Mouse (Mus musculus) CH12.LX (cell line): ENCODE measurements around the gene Dsn1. TPM values are rescaled to one million over a fixed set of nuclear protein-coding genes. Genes with fewer than 3 reads are reported as not detected.

Source experiments
- DNase-seq: peaks from one replicate; pipeline ENCODE4 v3.0.0-alpha.2; 2013; ENCODE audit errors: extremely low read depth
- H3K27ac ChIP-seq: 2 replicates; pipeline ENCODE4 v1.5.1; 2012; ENCODE audit warnings: low read depth, mild to moderate bottlenecking, control low read depth, moderate library complexity; ENCODE audit not compliant: insufficient read depth
- H3K27me3 ChIP-seq: replicated peaks from 2 replicates; pipeline ENCODE3; 2012; ENCODE audit warnings: inconsistent platforms
- H3K36me3 ChIP-seq, 2 experiments: replicated peaks in 1 of 2; 2 replicates each; pipeline versions ENCODE3 to v1.6.1; 2012; ENCODE audit warnings: inconsistent platforms in 1 of 2, low read length in 1 of 2, mild to moderate bottlenecking in 1 of 2, mixed read lengths in 1 of 2, moderate library complexity in 1 of 2; ENCODE audit not compliant: control insufficient read depth in 1 of 2, insufficient read depth in 1 of 2
- H3K4me1 ChIP-seq, 2 experiments: 2 replicates each; pipeline ENCODE4 v1.6.1; 2012; ENCODE audit warnings: inconsistent platforms in 1 of 2, moderate library complexity in 1 of 2; ENCODE audit not compliant: insufficient read depth in 2 of 2, control insufficient read depth in 1 of 2
- H3K4me2 ChIP-seq: 2 replicates; pipeline ENCODE4 v1.6.1; 2012; ENCODE audit warnings: low read depth, mild to moderate bottlenecking, control low read depth; ENCODE audit not compliant: poor library complexity, insufficient read depth, severe bottlenecking
- H3K4me3 ChIP-seq, 3 experiments: fragments of 150-350 bp in 1 of 3; sonication (generic) in 1 of 3; replicated peaks in 1 of 3; 2 replicates each; pipeline versions ENCODE3 to v1.5.1; 2011 to 2012; ENCODE audit warnings: low read depth in 2 of 3, low read length in 2 of 3, mild to moderate bottlenecking in 2 of 3, moderate library complexity in 2 of 3, control low read depth in 1 of 3, improper control_type of control experiment in 1 of 3, inconsistent platforms in 1 of 3, mixed read lengths in 1 of 3; ENCODE audit not compliant: poor library complexity in 1 of 3
- H3K79me2 ChIP-seq: replicated peaks from 2 replicates; pipeline ENCODE4 v1.6.1; 2012; ENCODE audit warnings: mild to moderate bottlenecking, moderate library complexity; ENCODE audit not compliant: control insufficient read depth, poor library complexity, insufficient read depth, severe bottlenecking; ENCODE audit errors: extremely low read depth
- H3K9ac ChIP-seq: 2 replicates; pipeline ENCODE4 v1.6.1; 2012; ENCODE audit warnings: low read depth, mild to moderate bottlenecking, control low read depth, moderate library complexity; ENCODE audit not compliant: insufficient read depth
- H3K9me3 ChIP-seq: replicated peaks from 2 replicates; pipeline ENCODE3; 2012; ENCODE audit warnings: low read length, inconsistent platforms, mixed read lengths
- BHLHE40 ChIP-seq: IDR thresholded peaks from 2 replicates; pipeline ENCODE4 v1.6.1; 2011; ENCODE audit warnings: mild to moderate bottlenecking, low read depth, low read length, improper control_type of control experiment
- CHD1 ChIP-seq: IDR thresholded peaks from 2 replicates; pipeline ENCODE4 v1.6.1; 2012; ENCODE audit warnings: low read depth, low read length, improper control_type of control experiment, inconsistent platforms
- CHD2 ChIP-seq: IDR thresholded peaks from 2 replicates; pipeline ENCODE4 v1.6.1; 2011; ENCODE audit warnings: low read length, improper control_type of control experiment
- E2F4 ChIP-seq: IDR thresholded peaks from 2 replicates; pipeline ENCODE4 v1.6.1; 2011; ENCODE audit warnings: low read depth, low read length, improper control_type of control experiment; ENCODE audit not compliant: insufficient replicate concordance
- ELF1 ChIP-seq: IDR thresholded peaks from 2 replicates; pipeline ENCODE4 v1.6.1; 2014; ENCODE audit warnings: low read depth, mild to moderate bottlenecking, inconsistent platforms, low read length, improper control_type of control experiment
- EP300 ChIP-seq: IDR thresholded peaks from 2 replicates; pipeline ENCODE4 v1.6.1; 2011; ENCODE audit warnings: low read length, improper control_type of control experiment
- GABPA ChIP-seq: IDR thresholded peaks from 2 replicates; pipeline ENCODE4 v1.6.1; 2012; ENCODE audit warnings: low read depth, low read length, improper control_type of control experiment, inconsistent platforms; ENCODE audit not compliant: insufficient replicate concordance
- HCFC1 ChIP-seq: IDR thresholded peaks from 2 replicates; pipeline ENCODE4 v1.6.1; 2012; ENCODE audit warnings: low read depth, mild to moderate bottlenecking, inconsistent platforms, low read length, improper control_type of control experiment
- IRF4 ChIP-seq: IDR thresholded peaks from 2 replicates; pipeline ENCODE4 v1.6.1; 2014; ENCODE audit warnings: low read depth, mild to moderate bottlenecking, inconsistent platforms, low read length, improper control_type of control experiment
- JUND ChIP-seq: conservative IDR thresholded peaks from 2 replicates; pipeline ENCODE4 v1.6.1; 2011; ENCODE audit warnings: low read depth, low read length, improper control_type of control experiment
- MAZ ChIP-seq: IDR thresholded peaks from 2 replicates; pipeline ENCODE4 v1.6.1; 2012; ENCODE audit warnings: low read depth, mild to moderate bottlenecking, inconsistent platforms, low read length, improper control_type of control experiment, moderate library complexity
- MXI1 ChIP-seq: IDR thresholded peaks from 2 replicates; pipeline ENCODE4 v1.6.1; 2011; ENCODE audit warnings: mild to moderate bottlenecking, low read depth, low read length, improper control_type of control experiment
- NELFE ChIP-seq: IDR thresholded peaks from 2 replicates; pipeline ENCODE4 v1.6.1; 2011; ENCODE audit warnings: low read depth, low read length, improper control_type of control experiment
- PAX5 ChIP-seq: IDR thresholded peaks from 2 replicates; pipeline ENCODE4 v1.6.1; 2012; ENCODE audit warnings: low read length, inconsistent platforms, mixed read lengths
- POLR2A ChIP-seq: IDR thresholded peaks from 2 replicates; pipeline ENCODE4 v1.6.1; 2011; ENCODE audit warnings: low read depth, mild to moderate bottlenecking, improper control_type of control experiment, low read length
- POLR2AphosphoS2 ChIP-seq: IDR thresholded peaks from 2 replicates; pipeline ENCODE4 v1.6.1; 2011; ENCODE audit warnings: low read depth, low read length, improper control_type of control experiment
- RCOR1 ChIP-seq: conservative IDR thresholded peaks from 2 replicates; pipeline ENCODE4 v1.6.1; 2012; ENCODE audit warnings: low read depth, mild to moderate bottlenecking, inconsistent platforms, low read length, improper control_type of control experiment
- SMC3 ChIP-seq: IDR thresholded peaks from 2 replicates; pipeline ENCODE4 v1.6.1; 2011; ENCODE audit warnings: low read depth, low read length, improper control_type of control experiment
- TBP ChIP-seq: conservative IDR thresholded peaks from 2 replicates; pipeline ENCODE4 v1.6.1; 2011; ENCODE audit warnings: low read depth, low read length, improper control_type of control experiment
- TCF12 ChIP-seq: IDR thresholded peaks from 2 replicates; pipeline ENCODE4 v1.6.1; 2014; ENCODE audit warnings: low read depth, mild to moderate bottlenecking, inconsistent platforms, low read length, improper control_type of control experiment
- UBTF ChIP-seq: IDR thresholded peaks from 2 replicates; pipeline ENCODE4 v1.6.1; 2012; ENCODE audit warnings: low read depth, mild to moderate bottlenecking, inconsistent platforms, low read length, improper control_type of control experiment, moderate library complexity
- ZKSCAN1 ChIP-seq: IDR thresholded peaks from 2 replicates; pipeline ENCODE4 v1.6.1; 2012; ENCODE audit warnings: low read depth, inconsistent platforms, low read length, improper control_type of control experiment, borderline replicate concordance
- ZMIZ1 ChIP-seq: IDR thresholded peaks from 2 replicates; pipeline ENCODE4 v1.6.1; 2012; ENCODE audit warnings: low read depth, mild to moderate bottlenecking, inconsistent platforms, low read length, improper control_type of control experiment
- ZNF384 ChIP-seq: IDR thresholded peaks from 2 replicates; pipeline ENCODE4 v1.6.1; 2012; ENCODE audit warnings: low read depth, low read length, improper control_type of control experiment, inconsistent platforms
- dilution Hi-C: fragments of 300-500 bp; cut with MboI; formaldehyde crosslinking; loops from 2 replicates; pipeline ENCODE4 v1.14.3; 2020; ENCODE audit warnings: low sequenced_read_pairs; ENCODE audit not compliant: extremely low pct_unique_long_range_greater_than_20kb, extremely low pct_ligation_motif_present
- in situ Hi-C: fragments of 300-500 bp; cut with MboI; formaldehyde crosslinking; loops from 3 replicates; pipeline ENCODE4 v1.14.3; 2019; ENCODE audit warnings: low sequenced_read_pairs, low pct_ligation_motif_present, low pct_unique_long_range_greater_than_20kb, mixed read lengths
- polyA plus RNA-seq: library from polyadenylated mRNA; unstranded; fragments of >175 nt; gene quantifications from 2 replicates; pipeline ENCODE4 v1.2.1, GENCODE M21; 2012; ENCODE audit warnings: low read depth; ENCODE audit not compliant: insufficient read length
- total RNA-seq, 2 experiments: library from RNA; depleted of rRNA; stranded (reverse); fragments of 300-350 nt in 1 of 2; fragments of >200 nt in 1 of 2; gene quantifications; 2 replicates each; pipeline ENCODE4 v1.2.3; 2012 to 2014

The Dsn1 gene
- total and polyA plus RNA-seq, 3 experiments: 23.2 to 34.3 (median 25.6) TPM

DNA sequence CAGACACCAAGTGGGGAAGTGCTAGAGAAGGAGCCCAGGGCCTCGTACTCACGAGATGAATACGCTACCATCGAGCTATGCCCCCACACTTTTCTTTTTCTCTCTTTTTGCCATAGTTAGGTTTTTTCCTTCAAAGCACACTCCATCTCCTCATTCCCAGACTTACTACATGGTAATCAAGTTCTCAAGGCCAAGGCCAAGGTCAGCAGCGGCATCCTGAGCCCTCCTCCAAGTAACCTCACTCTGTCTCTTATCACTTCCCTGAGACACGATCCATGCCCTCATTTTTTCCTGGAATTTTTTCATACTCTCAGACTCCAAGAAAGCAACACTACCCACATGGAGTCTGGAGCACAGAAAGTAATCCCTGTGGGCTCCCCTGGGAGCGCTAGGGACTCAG is 43.1 kb downstream of the Dsn1 start:
- H3K9ac ChIP-seq: no peak overlapping the region
- DNase-seq: no peak
- H3K27ac ChIP-seq: no peak overlapping the region
- dilution Hi-C loops (no loop called here), in situ Hi-C loops (no loop called here)
- TF ChIP-seq ZMIZ1 (no peak), SMC3 (no peak), CHD2 (no peak), PAX5 (no peak), RCOR1 (no peak), POLR2A (no peak), ZNF384 (no peak), MXI1 (no peak), CHD1 (no peak), TBP (no peak), ZKSCAN1 (no peak), GABPA (no peak), MAZ (no peak), HCFC1 (no peak), JUND (no peak), TCF12 (no peak), ELF1 (no peak), EP300 (no peak)
- peaks cover 0 to 22% of the 10 kb centered on the region in 2 experiments for H3K36me3 ChIP-seq
- no peak overlapping the region for H3K4me2 ChIP-seq
- H3K4me1 ChIP-seq: peaks cover 5 to 18% of the 10 kb centered on the region in 2 experiments
- no peaks in the 10 kb centered on the region for H3K27me3 ChIP-seq
- H3K9me3 ChIP-seq: no peaks in the 10 kb centered on the region
- no peak overlapping the region for H3K4me3 ChIP-seq
- H3K79me2 ChIP-seq: no peaks in the 10 kb centered on the region

DNA sequence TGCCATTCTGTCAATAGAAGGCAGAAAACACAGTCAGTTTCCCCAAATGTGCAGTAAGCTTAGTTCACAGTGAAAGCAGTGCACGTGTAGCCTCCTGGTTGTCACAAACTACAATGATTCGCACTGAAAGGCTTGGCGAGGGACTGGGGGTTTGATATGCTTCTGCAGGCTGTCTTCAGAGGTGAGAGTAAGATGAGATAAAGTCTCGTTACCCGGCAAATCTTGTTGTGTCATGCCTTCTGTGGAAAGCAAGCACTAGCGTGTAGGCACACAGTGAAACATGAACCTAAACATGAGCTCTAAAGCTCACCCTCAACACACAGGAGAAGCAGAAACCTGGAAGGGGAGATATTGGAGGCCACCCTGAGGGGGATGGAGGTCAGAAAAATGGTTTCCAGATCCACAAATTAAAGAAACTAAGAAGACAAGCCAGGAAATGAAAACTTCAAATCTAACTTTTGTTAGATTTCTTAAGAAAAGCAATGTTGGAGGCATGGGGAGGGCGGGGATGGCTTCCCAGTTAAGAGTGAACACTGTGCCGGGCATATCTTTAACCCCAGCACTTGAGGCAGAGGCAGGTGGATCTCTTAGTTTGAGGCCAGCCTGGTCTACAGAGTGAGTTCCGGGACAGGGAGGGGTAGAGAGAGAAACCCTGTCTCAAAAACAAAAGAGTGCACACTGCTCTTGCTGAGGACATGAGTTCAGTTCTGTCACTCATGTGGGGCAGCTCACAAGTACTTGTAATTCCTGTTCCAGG is 48.3 kb downstream of the Dsn1 start:
- H3K9ac ChIP-seq: no peak overlapping the region
- dilution Hi-C loops: no loop called here
- H3K4me2 ChIP-seq: no peak overlapping the region
- H3K9me3 ChIP-seq: no peaks in the 10 kb centered on the region
- H3K27ac ChIP-seq: no peak overlapping the region
- H3K79me2 ChIP-seq: no peaks in the 10 kb centered on the region
- peaks cover 3 to 18% of the 10 kb centered on the region in 2 experiments; a peak in 3 of 4 replicates for H3K4me1 ChIP-seq
- in situ Hi-C loops: no loop called here
- H3K27me3 ChIP-seq: no peaks in the 10 kb centered on the region
- peaks cover 3 to 23% of the 10 kb centered on the region in 2 experiments for H3K36me3 ChIP-seq
- no peak for DNase-seq
- H3K4me3 ChIP-seq: no peak overlapping the region
- no peak for TF ChIP-seq ZMIZ1
- TF ChIP-seq ZNF384: no peak
- no peak for TF ChIP-seq TCF12
- no peak for TF ChIP-seq E2F4
- no peak for TF ChIP-seq PAX5
- TF ChIP-seq TBP: no peak
- TF ChIP-seq GABPA: no peak
- no peak for TF ChIP-seq ZKSCAN1
- no peak for TF ChIP-seq MXI1
- TF ChIP-seq IRF4: no peak
- no peak for TF ChIP-seq EP300
- TF ChIP-seq UBTF: no peak
- TF ChIP-seq NELFE: no peak
- no peak for TF ChIP-seq ELF1
- no peak for TF ChIP-seq SMC3
- no peak for TF ChIP-seq POLR2AphosphoS2
- TF ChIP-seq BHLHE40: no peak
